Mouse (Mus musculus) megakaryocyte, embryonic 14.5 days (primary cell): ENCODE data around the gene Atp1b3.

Experiments used
- FLI1 ChIP-seq: IDR thresholded peaks from 2 replicates; pipeline ENCODE4 v1.6.1; 2012; ENCODE audit warnings: low read length, inconsistent platforms, mixed read lengths
- GATA1 ChIP-seq: IDR thresholded peaks from 3 replicates; pipeline ENCODE4 v1.6.1; 2012; ENCODE audit warnings: mixed read lengths, low read length, inconsistent platforms, borderline replicate concordance

DNA sequence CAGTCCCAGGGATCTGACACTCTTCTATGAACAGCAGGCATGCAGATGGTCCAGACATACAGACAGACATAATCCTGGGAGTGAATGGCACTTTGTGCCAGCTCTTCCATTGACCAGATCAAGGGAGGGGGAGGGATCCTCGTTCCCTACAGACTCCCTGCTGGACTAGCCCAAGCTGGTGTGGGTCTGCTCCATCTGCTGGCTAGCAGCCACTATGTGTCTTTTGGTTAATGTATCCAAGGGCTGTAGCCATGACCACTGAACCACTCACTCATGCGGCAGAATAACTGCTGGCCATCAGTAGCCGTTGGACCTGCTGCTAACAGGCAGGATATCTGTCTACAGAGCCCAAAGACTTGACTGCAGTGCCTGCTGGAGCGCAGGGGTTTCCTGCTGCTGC lies 39.7 kb downstream of the Atp1b3 start:
- TF ChIP-seq GATA1 (no peak), FLI1 (no peak)
